Mouse (Mus musculus) R1 (cell line): ENCODE measurements around the gene Vps72.

Experiments used
- DNase-seq: peaks from one replicate; pipeline ENCODE4 v3.0.0-alpha.2; 2018; ENCODE audit warnings: low read depth, low spot score

The Vps72 gene

GRCm38 (mm10) chr3:95164840-95165239, 54.0 kb downstream of the Vps72 start:
- no peak for DNase-seq

DNA sequence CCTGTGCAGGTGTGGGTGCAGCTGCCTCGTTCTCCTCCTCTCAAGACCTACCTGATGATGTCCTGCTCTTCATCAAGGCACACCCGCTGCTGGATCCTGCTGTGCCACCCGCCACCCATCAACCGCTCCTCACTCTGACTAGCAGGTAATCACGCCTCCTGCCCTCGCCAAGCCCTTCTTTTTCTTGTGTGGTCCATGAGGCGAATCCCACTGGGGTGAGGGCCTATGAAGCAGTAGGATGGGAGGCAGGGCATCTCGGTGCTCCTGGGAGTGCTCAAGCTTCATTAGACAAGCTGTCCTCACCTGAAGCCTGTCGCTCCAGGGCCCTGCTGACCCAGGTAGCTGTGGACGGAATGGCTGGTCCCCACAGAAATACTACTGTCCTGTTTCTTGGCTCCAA, 59.2 kb downstream of the Vps72 start:
- no peak for DNase-seq

DNA sequence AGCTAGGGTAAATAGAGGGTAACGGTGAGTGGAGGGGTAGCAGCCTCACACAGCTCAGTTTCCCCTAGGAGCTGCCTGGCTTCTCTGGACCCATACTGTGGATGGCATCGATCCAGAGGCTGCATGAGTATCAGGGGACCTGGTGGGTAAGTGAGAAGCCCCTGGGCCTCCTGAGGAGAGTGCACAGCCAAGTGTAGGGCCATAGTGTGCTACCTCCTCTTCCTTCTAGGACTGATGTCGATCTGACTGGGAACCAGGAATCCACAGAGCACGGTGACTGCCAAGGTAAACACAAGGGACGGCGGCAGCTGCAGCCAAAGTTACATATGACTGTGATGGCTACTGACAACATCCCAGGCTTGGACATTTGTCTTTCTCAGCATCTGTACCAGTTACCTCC, 60.3 kb downstream of the Vps72 start:
- no peak for DNase-seq
